Mouse (Mus musculus): ENCODE results near the gene Krt25. TPM values are rescaled to one million over a fixed set of nuclear protein-coding genes. Genes with fewer than 3 reads are reported as not detected.

Krt25 gene
- polyA plus RNA-seq, 1 experiment from 2014 or later: 0.13 TPM

DNA sequence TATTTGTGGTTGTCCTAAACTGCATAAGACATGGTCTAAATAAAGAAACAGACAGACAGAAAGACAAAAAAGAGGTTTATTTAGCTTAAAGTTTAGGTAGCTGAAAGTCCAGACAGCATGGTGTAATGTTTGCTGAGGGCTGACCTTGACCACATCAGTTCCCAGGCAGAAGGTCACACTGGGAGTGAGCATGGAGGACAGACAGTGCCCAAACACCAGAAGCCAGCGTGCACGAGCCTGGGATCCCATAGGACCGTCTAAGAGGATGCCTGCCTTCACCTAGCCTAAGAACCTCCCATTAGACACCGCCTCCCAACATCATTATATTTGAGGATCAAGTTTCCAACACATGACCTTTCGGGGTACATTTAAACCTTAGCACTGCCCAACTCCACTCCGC lies 47.1 kb downstream of the Krt25 start:
- no peak overlapping the region for H3K4me3 ChIP-seq (replicated peaks)
- H3K36me3 ChIP-seq (replicated peaks): no peaks in the 10 kb centered on the region
- H3K4me1 ChIP-seq: no peaks in the 10 kb centered on the region
- ATAC-seq (ENCODE audit: low FRiP score): no peak
- H3K27me3 ChIP-seq: no peaks in the 10 kb centered on the region
- H3K4me2 ChIP-seq: no peak overlapping the region
- WGBS: 87% methylated on average over 6 of the region's 6 CpGs
- H3K9ac ChIP-seq: no peak overlapping the region
- no peak overlapping the region for H3K27ac ChIP-seq
- H3K9me3 ChIP-seq: no peaks in the 10 kb centered on the region

DNA sequence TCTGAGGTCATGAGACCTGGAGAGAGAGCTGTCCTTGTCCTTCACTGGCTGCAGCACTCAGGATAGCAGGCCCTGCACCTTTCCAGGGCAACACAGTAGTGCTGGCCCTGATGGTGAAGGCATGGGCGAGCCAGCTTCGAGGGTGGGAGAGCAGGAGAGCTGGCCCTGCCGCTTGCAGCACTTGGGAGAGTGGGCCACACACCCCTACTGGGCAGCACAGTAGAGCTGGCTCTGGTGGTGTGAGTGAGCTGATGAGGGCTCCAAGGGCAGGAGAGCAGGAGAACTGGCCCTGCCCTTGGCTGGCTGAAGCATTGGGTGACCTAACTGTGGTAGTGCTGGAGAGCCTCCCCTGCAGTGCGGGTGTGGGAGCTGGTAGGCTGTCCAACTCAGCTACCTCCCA lies 50.0 kb downstream of the Krt25 start:
- no peak for ATAC-seq (ENCODE audit: low FRiP score)
- Histone ChIP-seq H3K27ac (no peak overlapping the region), H3K9ac (no peak overlapping the region), H3K9me3 (no peaks in the 10 kb centered on the region), H3K4me3 (replicated peaks) (no peak overlapping the region), H3K36me3 (replicated peaks) (no peaks in the 10 kb centered on the region), H3K4me2 (no peak overlapping the region), H3K4me1 (no peaks in the 10 kb centered on the region), H3K27me3 (no peaks in the 10 kb centered on the region)
- WGBS: 87% methylated on average over 4 of the region's 4 CpGs

DNA sequence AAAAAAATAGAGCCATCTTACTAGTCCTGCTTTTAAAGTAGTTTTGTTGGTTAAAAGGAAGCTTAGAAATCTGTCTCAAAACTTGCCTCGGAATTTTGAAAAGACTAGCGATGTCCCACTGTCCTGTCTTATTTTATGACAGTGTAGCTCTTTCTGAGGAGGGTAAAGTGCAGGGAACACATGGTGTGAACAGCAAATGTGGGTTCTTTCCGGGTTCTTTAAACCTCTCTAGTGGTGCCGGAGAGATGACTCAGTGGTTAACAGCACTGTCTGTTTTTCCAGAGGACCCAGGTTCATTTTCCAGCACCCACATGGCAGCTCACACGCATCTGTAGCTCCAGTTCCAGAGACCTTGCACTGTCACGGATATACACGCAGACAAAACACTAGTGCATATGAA lies 53.6 kb downstream of the Krt25 start:
- no peak overlapping the region for H3K9ac ChIP-seq
- H3K36me3 ChIP-seq (replicated peaks): no peaks in the 10 kb centered on the region
- no peaks in the 10 kb centered on the region for H3K27me3 ChIP-seq
- H3K4me1 ChIP-seq: peaks cover 5% of the 10 kb centered on the region; the same call in 1 of the 2 replicates
- H3K4me2 ChIP-seq: no peak overlapping the region
- no peak for ATAC-seq (ENCODE audit: low FRiP score)
- H3K4me3 ChIP-seq (replicated peaks): no peak overlapping the region
- no peaks in the 10 kb centered on the region for H3K9me3 ChIP-seq
- H3K27ac ChIP-seq: no peak overlapping the region
- WGBS: 79% methylated on average over 7 of the region's 7 CpGs

- 31% methylated on average over 9 of the region's 9 CpGs for WGBS
Measured at GRCm38 (mm10) chr11:99265796-99266195, 57.0 kb downstream of the Krt25 start.

More at GRCm38 (mm10) chr11:99265796-99266195, 57.0 kb downstream of the Krt25 start:
- Histone ChIP-seq H3K27me3 (no peaks in the 10 kb centered on the region), H3K4me3 (replicated peaks) (no peak overlapping the region), H3K36me3 (replicated peaks) (no peaks in the 10 kb centered on the region), H3K4me1 (peaks cover 5% of the 10 kb centered on the region; the same call in 1 of the 2 replicates), H3K9ac (no peak overlapping the region), H3K4me2 (no peak overlapping the region), H3K27ac (no peak overlapping the region), H3K9me3 (no peaks in the 10 kb centered on the region)
- no peak for ATAC-seq (ENCODE audit: low FRiP score)

Other genes starting within 250 kb of the Krt25 start
- 0.04 and 0.29 TPM in 2 replicates for gene Tns4, start 233.6 kb downstream of the Krt25 start, polyA plus RNA-seq (2016; fragmentation: Nextera tagmentation; extraction: Ambion mirVana)
- 0.19 TPM in 1 of 2 replicates, not detected in the other for gene Ccr7, start 167.9 kb downstream of the Krt25 start, polyA plus RNA-seq (2016; fragmentation: Nextera tagmentation; extraction: Ambion mirVana)
- 385 and 396 TPM in 2 replicates for gene Smarce1, start 91.9 kb downstream of the Krt25 start, polyA plus RNA-seq (2016; fragmentation: Nextera tagmentation; extraction: Ambion mirVana)
- gene Krt222, start 78.9 kb downstream of the Krt25 start, polyA plus RNA-seq (2016; fragmentation: Nextera tagmentation; extraction: Ambion mirVana): 0.49 and 0.70 TPM in 2 replicates
- not detected in 2 replicates for gene Krt24, start 37.7 kb downstream of the Krt25 start, polyA plus RNA-seq (2016; fragmentation: Nextera tagmentation; extraction: Ambion mirVana)
- not detected in 2 replicates for gene Krt26, start 15.0 kb upstream of the Krt25 start, polyA plus RNA-seq (2016; fragmentation: Nextera tagmentation; extraction: Ambion mirVana)
- gene Krt27, start 28.2 kb upstream of the Krt25 start, polyA plus RNA-seq (2016; fragmentation: Nextera tagmentation; extraction: Ambion mirVana): not detected in 2 replicates
- 0.38 and 0.40 TPM in 2 replicates for gene Krt28, start 52.0 kb upstream of the Krt25 start, polyA plus RNA-seq (2016; fragmentation: Nextera tagmentation; extraction: Ambion mirVana)
- gene Krt10, start 66.4 kb upstream of the Krt25 start, polyA plus RNA-seq (2016; fragmentation: Nextera tagmentation; extraction: Ambion mirVana): 40.2 and 42.4 TPM in 2 replicates
- gene Krt12, start 99.3 kb upstream of the Krt25 start, polyA plus RNA-seq (2016; fragmentation: Nextera tagmentation; extraction: Ambion mirVana): not detected in 2 replicates
- 0.15 TPM in 1 of 2 replicates, not detected in the other for gene Krt20, start 115.2 kb upstream of the Krt25 start, polyA plus RNA-seq (2016; fragmentation: Nextera tagmentation; extraction: Ambion mirVana)
- 0.74 and 0.75 TPM in 2 replicates for gene Krt23, start 170.2 kb upstream of the Krt25 start, polyA plus RNA-seq (2016; fragmentation: Nextera tagmentation; extraction: Ambion mirVana)
- not detected in 2 replicates for gene Krt39, start 198.4 kb upstream of the Krt25 start, polyA plus RNA-seq (2016; fragmentation: Nextera tagmentation; extraction: Ambion mirVana)
- gene Krt40, start 220.2 kb upstream of the Krt25 start, polyA plus RNA-seq (2016; fragmentation: Nextera tagmentation; extraction: Ambion mirVana): not detected in 2 replicates
- not detected in 2 replicates for gene Krtap3-3, start 227.9 kb upstream of the Krt25 start, polyA plus RNA-seq (2016; fragmentation: Nextera tagmentation; extraction: Ambion mirVana)
- not detected in 2 replicates for gene Krtap3-2, start 233.9 kb upstream of the Krt25 start, polyA plus RNA-seq (2016; fragmentation: Nextera tagmentation; extraction: Ambion mirVana)
- gene Gm11939, start 236.5 kb upstream of the Krt25 start, polyA plus RNA-seq (2016; fragmentation: Nextera tagmentation; extraction: Ambion mirVana): not detected in 2 replicates
- gene Krtap3-1, start 243.7 kb upstream of the Krt25 start, polyA plus RNA-seq (2016; fragmentation: Nextera tagmentation; extraction: Ambion mirVana): not detected in 2 replicates

Data from forebrain, embryonic 12.5 days (tissue).